Mouse (Mus musculus) cerebellum, adult 8-10 months (tissue): Measurements from ENCODE around the gene B4galnt2.
A peak's percentile ranks its signal among the peaks of the same experiment; 100 is the strongest.
"Not testable (repeated sequence)": the region's sequence is repeated elsewhere in the genome, so short reads cannot be mapped to it uniquely, and the experiment has no call there.

Experiments
- DNase-seq: peaks from one replicate; pipeline ENCODE4 v3.0.0; 2022

Gene B4galnt2

GRCm38 (mm10) chr11:95890462-95891051 lies 24.1 kb downstream of the B4galnt2 start:
- DNase-seq = no peak

GRCm38 (mm10) chr11:95879861-95880260 lies 34.8 kb downstream of the B4galnt2 start:
- not testable (repeated sequence) for DNase-seq

- DNase-seq = peak; percentile 33
Measured at GRCm38 (mm10) chr11:95876296-95876695, 38.4 kb downstream of the B4galnt2 start.

GRCm38 (mm10) chr11:95875804-95876203 lies 38.9 kb downstream of the B4galnt2 start:
- DNase-seq = no peak

- no peak for DNase-seq
Measured at GRCm38 (mm10) chr11:95869918-95870470, 44.7 kb downstream of the B4galnt2 start.

GRCm38 (mm10) chr11:95869442-95869841 lies 45.2 kb downstream of the B4galnt2 start:
- no peak for DNase-seq

GRCm38 (mm10) chr11:95861397-95861796 lies 53.3 kb downstream of the B4galnt2 start:
- DNase-seq = no peak

- no peak for DNase-seq
Measured at GRCm38 (mm10) chr11:95860071-95860490, 54.6 kb downstream of the B4galnt2 start.

- no peak for DNase-seq
Measured at GRCm38 (mm10) chr11:95859468-95859855, 55.2 kb downstream of the B4galnt2 start.

GRCm38 (mm10) chr11:95858528-95859467 lies 55.9 kb downstream of the B4galnt2 start:
- peak; percentile 97 for DNase-seq

GRCm38 (mm10) chr11:95857716-95858527 lies 56.8 kb downstream of the B4galnt2 start:
- no peak for DNase-seq

- peak; percentile 36 for DNase-seq
Measured at GRCm38 (mm10) chr11:95857306-95857705, 57.4 kb downstream of the B4galnt2 start.

GRCm38 (mm10) chr11:95853684-95854083 lies 61.0 kb downstream of the B4galnt2 start:
- DNase-seq = peak; percentile 58

GRCm38 (mm10) chr11:95850898-95851297 lies 63.8 kb downstream of the B4galnt2 start:
- DNase-seq = no peak

GRCm38 (mm10) chr11:95844935-95845334 lies 69.8 kb downstream of the B4galnt2 start:
- no peak for DNase-seq

GRCm38 (mm10) chr11:95843421-95843950 lies 71.2 kb downstream of the B4galnt2 start:
- DNase-seq = no peak

- DNase-seq = no peak
Measured at GRCm38 (mm10) chr11:95842953-95843352, 71.7 kb downstream of the B4galnt2 start.

- no peak for DNase-seq
Measured at GRCm38 (mm10) chr11:95842074-95842681, 72.5 kb downstream of the B4galnt2 start, which contains the start of gene Abi3. Abi3 (minus strand) TSS chr11:95842476.

- no peak for DNase-seq
Measured at GRCm38 (mm10) chr11:95841498-95841830, 73.2 kb downstream of the B4galnt2 start.

- no peak for DNase-seq
Measured at GRCm38 (mm10) chr11:95840694-95841497, 73.8 kb downstream of the B4galnt2 start.
